Mouse (Mus musculus): Measurements from ENCODE around the gene Tlk1.

GRCm38 (mm10) chr2:70813608-70814007 lies 11.9 kb downstream of the Tlk1 start:
- TF ChIP-seq CTCF (conservative IDR thresholded peaks at IDR 0.05; ENCODE audit: insufficient read depth, insufficient read length, low read depth, low read length) (no peak), POLR2A (IDR thresholded peaks at IDR 0.05; ENCODE audit: low read depth, low read length) (no peak)
